In genomic region chr10:104423761-104424160, GRCm38 (mm10) we compare ENCODE assay signal across 28 mouse cellular contexts.
"Had no signal": no experiment of that assay in that cellular context is flagged by ENCODE, and none has a peak within 500 bp of the region (broad histone marks: within the 10 kb centered on the region; RNA-seq: fewer than 3 reads in every experiment).

No protein-coding gene starts in this region.

- H3K27ac ChIP-seq: left cerebral cortex, adult 2 months; limb, embryonic 10.5 days; limb, embryonic 12.5 days; limb, embryonic 13.5 days; limb, embryonic 15.5 days; liver, embryonic 12.5 days; liver, embryonic 13.5 days; liver, embryonic 14.5 days; liver, embryonic 15.5 days; lung, embryonic 15.5 days; macrophage; midbrain, embryonic 10.5 days; midbrain, embryonic 12.5 days; midbrain, embryonic 13.5 days; midbrain, embryonic 15.5 days; neural tube, embryonic 12.5 days had no signal

- DNase-seq: left cerebral cortex, postnatal 4 days; liver, embryonic 13.5 days; liver, postnatal 0 days; lung, adult 18-20 months; lung, adult 2 months; lung, embryonic 14.5 days; lung, postnatal 10 days; lung, postnatal 14 days; lung, postnatal 36 days; lung, postnatal 4 days; midbrain, embryonic 14.5 days had no signal

- H3K4me1 ChIP-seq: limb, embryonic 10.5 days; limb, embryonic 12.5 days; limb, embryonic 13.5 days; limb, embryonic 15.5 days; liver, embryonic 12.5 days; liver, embryonic 13.5 days; liver, embryonic 15.5 days; lung, embryonic 15.5 days; midbrain, embryonic 10.5 days; midbrain, embryonic 12.5 days; midbrain, embryonic 13.5 days; midbrain, embryonic 15.5 days; neural tube, embryonic 12.5 days had no signal

- H3K4me3 ChIP-seq: left cerebral cortex, adult 2 months; limb, embryonic 10.5 days; limb, embryonic 12.5 days; limb, embryonic 13.5 days; limb, embryonic 15.5 days; liver, embryonic 12.5 days; liver, embryonic 13.5 days; liver, embryonic 15.5 days; lung, embryonic 15.5 days; midbrain, embryonic 10.5 days; midbrain, embryonic 12.5 days; midbrain, embryonic 13.5 days; midbrain, embryonic 15.5 days; myocyte; neural tube, embryonic 12.5 days had no signal

- H3K9ac ChIP-seq: limb, embryonic 12.5 days; limb, embryonic 13.5 days; limb, embryonic 15.5 days; liver, embryonic 12.5 days; liver, embryonic 13.5 days; liver, embryonic 14.5 days; liver, embryonic 15.5 days; liver, postnatal 0 days; lung, embryonic 14.5 days; lung, embryonic 15.5 days; midbrain, embryonic 12.5 days; midbrain, embryonic 13.5 days; midbrain, embryonic 15.5 days; neural tube, embryonic 12.5 days had no signal

- H3K36me3 ChIP-seq: limb, embryonic 10.5 days; limb, embryonic 12.5 days; limb, embryonic 13.5 days; limb, embryonic 15.5 days; liver, embryonic 12.5 days; liver, embryonic 13.5 days; liver, embryonic 15.5 days; lung, embryonic 15.5 days; midbrain, embryonic 10.5 days; midbrain, embryonic 12.5 days; midbrain, embryonic 13.5 days; midbrain, embryonic 15.5 days; neural tube, embryonic 12.5 days had no signal

- H3K27me3 ChIP-seq: limb, embryonic 12.5 days; limb, embryonic 13.5 days; limb, embryonic 15.5 days; liver, embryonic 12.5 days; liver, embryonic 13.5 days; liver, embryonic 15.5 days; lung, embryonic 15.5 days; megakaryocyte, embryonic 14.5 days; midbrain, embryonic 12.5 days; midbrain, embryonic 13.5 days; midbrain, embryonic 15.5 days; neural tube, embryonic 12.5 days had no signal
